Mouse (Mus musculus) v-Abl transformed pro-B cells (cell line): Measurements from ENCODE around the gene Rnf5.

Experiments
- in situ Hi-C, 2 experiments: fragments of 400-800 bp; cut with MboI; formaldehyde crosslinking; loops; one replicate each; pipeline ENCODE4 v1.15.1; 2025; ENCODE audit not compliant: unreplicated experiment in 2 of 2

Rnf5 gene

DNA sequence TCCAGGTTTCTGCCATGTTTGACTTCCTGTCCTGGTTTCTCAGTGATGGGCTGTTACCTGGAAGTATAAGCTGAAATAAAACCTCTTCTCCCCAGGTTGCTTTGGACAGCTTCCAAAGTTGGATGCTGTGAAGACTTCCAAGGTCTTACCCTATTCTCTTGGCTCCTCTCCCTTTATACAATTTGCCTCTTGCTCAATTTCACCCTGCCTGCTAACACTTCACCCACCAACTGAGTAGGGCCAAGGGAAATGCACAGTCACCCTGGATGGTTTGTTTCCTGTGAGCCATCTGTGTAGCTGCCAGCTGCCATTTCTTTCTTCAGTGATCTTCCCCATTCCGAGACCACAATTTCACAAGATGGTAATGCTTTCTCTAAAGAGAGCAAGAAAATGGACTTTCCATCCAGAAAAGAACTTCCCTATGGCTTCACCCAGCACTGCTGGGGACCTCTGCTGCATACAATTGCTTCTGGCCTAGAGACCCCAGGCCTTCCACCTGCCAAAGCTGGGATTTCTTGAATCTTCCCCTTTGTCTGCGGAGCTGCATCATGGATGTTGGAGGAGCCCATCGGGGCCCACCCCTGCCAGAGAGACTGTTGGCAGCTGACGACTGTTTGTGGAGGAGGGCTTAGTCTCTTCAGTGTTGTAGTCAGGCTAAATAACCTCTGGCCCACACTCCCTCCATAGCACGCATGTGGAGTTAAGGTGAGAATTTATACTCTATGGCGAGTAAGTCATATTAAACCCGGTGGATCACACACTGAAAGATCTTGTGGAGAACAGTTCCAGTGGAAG lies 36.2 kb upstream of the Rnf5 start:
- in situ Hi-C loops = loop anchor here (10.0 to 25.0 kb wide), 2 partner anchors 275 to 298 kb away; partner anchors contain the start of genes Neu1 (in 1 of the 2) and Slc44a4 (in 1 of the 2)

- in situ Hi-C loops = loop anchor here in 1 of 2 experiments (25.0 kb wide), 1 partner anchor 300 kb away; the partner anchor contains the start of gene Neu1
These were observed 34.0 kb upstream of the Rnf5 start for GRCm38 (mm10) chr17:34637459-34637858.

DNA sequence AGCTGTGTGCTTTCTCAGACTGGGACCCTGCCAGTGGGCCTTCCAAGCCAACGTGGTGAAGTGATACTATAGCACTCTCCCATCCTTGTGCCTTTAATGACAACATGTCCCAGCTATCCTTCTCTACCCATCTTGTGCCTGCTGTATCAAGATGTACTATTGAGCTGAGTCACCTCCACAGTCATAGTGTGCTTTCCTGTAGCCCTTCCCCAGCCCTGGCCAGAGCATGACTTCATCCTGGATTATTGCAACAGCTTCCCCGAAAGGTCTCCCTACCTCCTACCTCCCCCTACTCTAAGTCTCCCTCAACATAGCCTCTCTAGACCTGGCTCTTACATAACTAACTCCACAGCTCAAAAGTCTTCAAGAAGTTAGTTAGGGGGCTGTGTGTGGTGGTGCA lies 32.2 kb upstream of the Rnf5 start:
- in situ Hi-C loops = loop anchor here in 1 of 2 experiments (25.0 kb wide), 1 partner anchor 302 kb away; the partner anchor contains the start of gene Neu1

- in situ Hi-C loops = loop anchor here in 1 of 2 experiments (25.0 kb wide), 1 partner anchor 305 kb away; the partner anchor contains the start of gene Neu1
These were observed 28.8 kb upstream of the Rnf5 start for GRCm38 (mm10) chr17:34632261-34632691.

GRCm38 (mm10) chr17:34631647-34632046 lies 28.2 kb upstream of the Rnf5 start:
- in situ Hi-C loops = loop anchor here in 1 of 2 experiments (25.0 kb wide), 1 partner anchor 306 kb away; the partner anchor contains the start of gene Neu1

DNA sequence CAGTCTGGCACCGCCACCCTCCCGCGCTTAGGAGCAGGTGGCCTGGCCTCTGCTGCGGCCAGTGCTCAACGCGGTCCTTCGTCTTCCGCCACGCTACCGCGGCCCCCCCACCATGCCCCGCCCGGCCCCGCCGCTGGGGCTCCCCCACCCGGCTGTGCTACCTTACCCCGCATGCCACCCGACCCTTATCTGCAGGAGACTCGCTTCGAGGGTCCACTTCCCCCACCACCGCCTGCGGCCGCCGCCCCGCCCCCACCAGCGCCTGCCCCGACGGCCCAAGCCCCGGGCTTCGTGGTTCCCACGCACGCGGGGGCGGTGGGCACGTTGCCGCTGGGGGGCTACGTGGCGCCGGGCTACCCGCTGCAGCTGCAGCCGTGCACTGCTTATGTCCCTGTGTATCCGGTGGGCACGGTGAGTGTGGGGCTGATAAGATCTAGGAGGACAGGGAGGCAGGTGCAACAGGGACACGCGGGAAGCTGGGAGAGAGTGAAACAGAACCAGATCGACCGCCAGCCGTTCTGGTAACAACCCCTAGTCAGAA lies 27.3 kb upstream of the Rnf5 start:
- in situ Hi-C loops = loop anchor here in 1 of 2 experiments (25.0 kb wide), 1 partner anchor 306 kb away; the partner anchor contains the start of gene Neu1

GRCm38 (mm10) chr17:34629796-34630603 lies 26.5 kb upstream of the Rnf5 start:
- in situ Hi-C loops = loop anchor here (5.0 to 25.0 kb wide), 2 partner anchors 82 to 307 kb away; partner anchors contain the start of gene Neu1 (in 1 of the 2)

DNA sequence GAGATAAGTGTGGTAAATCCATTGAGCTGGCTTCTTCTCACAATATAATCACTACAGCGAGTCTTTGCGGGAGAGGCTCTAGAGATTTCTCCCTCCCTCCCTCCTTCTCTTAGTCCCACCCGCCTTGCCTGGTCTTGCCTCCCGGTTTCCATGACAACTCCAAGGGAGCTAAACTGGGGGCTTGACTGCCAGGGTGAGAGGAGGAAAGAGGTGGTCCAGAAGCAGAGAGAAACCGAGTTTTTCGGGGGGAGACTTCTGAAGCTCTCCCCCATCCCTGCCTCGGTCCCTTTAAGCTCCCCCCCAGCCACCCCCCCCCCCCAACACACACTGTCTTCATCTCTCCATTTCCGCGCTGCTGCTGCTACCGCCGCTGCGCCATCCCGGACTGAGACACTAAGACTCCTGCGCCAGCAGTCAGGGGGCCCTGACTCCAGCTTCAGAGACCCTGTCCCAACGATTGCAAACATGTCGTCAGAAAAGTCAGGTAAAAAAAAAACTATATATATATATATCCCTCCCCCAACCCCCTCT lies 25.8 kb upstream of the Rnf5 start, which contains the start of gene Prrt1:
Gene Prrt1 (plus strand): TSS at position 313 of the 531 bp plus-strand sequence.
- in situ Hi-C loops = loop anchor here (5.0 to 25.0 kb wide), 2 partner anchors 83 to 308 kb away; partner anchors contain the start of gene Neu1 (in 1 of the 2)

- in situ Hi-C loops = loop anchor here (5.0 to 25.0 kb wide), 2 partner anchors 84 to 309 kb away; partner anchors contain the start of gene Neu1 (in 1 of the 2)
These were observed 25.1 kb upstream of the Rnf5 start for GRCm38 (mm10) chr17:34628644-34628967.

DNA sequence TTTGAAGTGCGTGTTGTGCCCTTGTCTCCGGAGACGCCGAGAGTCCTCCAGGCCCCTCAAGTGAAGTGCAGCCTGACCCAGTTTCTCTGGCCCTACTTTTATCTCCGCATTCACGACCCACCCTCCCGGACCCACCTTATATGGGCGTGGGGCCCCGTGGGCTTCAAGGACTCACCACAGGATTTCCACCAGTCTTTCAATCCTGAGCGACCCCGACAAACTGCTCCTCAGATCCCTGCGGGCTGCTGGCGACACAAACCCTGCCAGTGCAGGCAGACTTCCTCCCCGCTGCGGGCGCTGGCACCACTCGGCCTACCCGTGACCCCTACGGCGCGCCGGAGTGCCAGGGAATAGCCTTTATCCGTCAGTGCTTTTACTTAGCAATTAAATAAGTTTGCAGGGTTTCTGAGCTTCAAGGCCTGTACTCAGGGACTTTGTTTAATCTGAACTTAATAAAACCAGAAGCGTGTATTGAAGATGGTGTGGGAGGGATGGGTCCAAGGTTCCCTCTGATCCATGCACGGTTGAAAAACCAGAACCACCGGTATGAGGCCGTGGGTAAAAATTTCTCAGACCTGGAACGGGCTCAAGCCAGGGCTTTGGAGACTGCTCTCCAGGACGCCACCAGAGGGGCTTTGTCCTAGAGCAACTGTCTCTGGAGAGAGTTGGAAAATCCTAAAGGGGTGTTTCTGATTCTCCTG lies 24.6 kb upstream of the Rnf5 start, which contains the start of gene Ppt2:
Gene Ppt2 (minus strand): TSS at position 568 of the 701 bp plus-strand sequence.
- in situ Hi-C loops = loop anchor here (5.0 to 25.0 kb wide), 2 partner anchors 84 to 309 kb away; partner anchors contain the start of gene Neu1 (in 1 of the 2)

- in situ Hi-C loops = loop anchor here (5.0 to 25.0 kb wide), 2 partner anchors 85 to 310 kb away; partner anchors contain the start of gene Neu1 (in 1 of the 2)
These were observed 23.8 kb upstream of the Rnf5 start for GRCm38 (mm10) chr17:34627093-34627942.

DNA sequence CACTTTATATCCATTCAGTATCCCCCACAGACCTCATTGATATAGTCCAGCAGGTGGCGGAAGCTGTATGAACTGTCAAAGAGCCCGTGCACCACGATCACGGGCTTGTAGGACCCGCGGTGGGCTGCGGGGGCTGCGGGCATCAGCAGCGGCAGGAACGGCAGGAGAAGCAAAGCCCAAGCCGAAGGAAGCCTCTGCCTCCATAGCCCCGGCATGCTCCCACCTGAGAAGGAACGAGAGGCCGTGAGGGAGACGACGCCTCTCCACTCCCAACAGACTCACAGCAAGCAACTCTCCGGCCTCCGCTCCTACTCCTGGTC lies 23.2 kb upstream of the Rnf5 start:
- in situ Hi-C loops = loop anchor here (5.0 to 25.0 kb wide), 2 partner anchors 86 to 311 kb away; partner anchors contain the start of gene Neu1 (in 1 of the 2)

DNA sequence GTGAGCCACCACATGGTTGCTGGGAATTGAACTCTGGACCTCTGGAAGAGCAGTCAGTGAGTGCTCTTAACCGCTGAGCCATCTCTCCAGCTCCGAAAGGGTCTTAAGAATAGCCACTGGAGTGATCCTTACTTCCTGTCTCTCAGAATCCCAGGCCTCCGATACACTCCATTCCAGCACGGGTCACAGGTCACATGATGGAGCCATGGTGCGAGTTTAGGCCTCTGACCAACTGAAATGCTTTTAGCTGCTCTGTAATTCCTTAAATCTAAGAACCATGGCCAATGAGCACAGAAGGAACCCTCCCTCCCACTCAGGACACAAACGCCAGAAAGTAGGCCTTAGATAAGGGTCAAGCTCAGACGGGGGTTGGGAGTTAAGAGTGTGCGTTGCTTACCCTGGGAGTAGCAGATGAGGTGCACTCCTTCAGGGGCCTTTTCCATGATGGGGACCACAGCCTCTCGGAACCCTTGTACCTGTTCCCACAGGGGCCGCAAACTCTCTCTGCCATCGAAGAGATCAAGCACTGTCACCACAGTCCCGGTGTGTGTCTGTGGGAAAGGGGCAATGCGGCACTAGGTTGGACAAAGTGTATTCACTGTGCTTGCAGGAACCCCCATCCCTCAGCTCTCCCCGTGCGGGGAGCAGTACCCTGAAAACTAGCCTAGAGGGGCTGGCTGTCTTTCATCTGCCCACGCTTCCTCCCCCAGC lies 22.7 kb upstream of the Rnf5 start:
- in situ Hi-C loops = loop anchor here (5.0 to 25.0 kb wide), 2 partner anchors 86 to 311 kb away; partner anchors contain the start of gene Neu1 (in 1 of the 2)

- in situ Hi-C loops = loop anchor here (5.0 to 25.0 kb wide), 2 partner anchors 87 to 312 kb away; partner anchors contain the start of gene Neu1 (in 1 of the 2)
These were observed 21.5 kb upstream of the Rnf5 start for GRCm38 (mm10) chr17:34624981-34625380.

DNA sequence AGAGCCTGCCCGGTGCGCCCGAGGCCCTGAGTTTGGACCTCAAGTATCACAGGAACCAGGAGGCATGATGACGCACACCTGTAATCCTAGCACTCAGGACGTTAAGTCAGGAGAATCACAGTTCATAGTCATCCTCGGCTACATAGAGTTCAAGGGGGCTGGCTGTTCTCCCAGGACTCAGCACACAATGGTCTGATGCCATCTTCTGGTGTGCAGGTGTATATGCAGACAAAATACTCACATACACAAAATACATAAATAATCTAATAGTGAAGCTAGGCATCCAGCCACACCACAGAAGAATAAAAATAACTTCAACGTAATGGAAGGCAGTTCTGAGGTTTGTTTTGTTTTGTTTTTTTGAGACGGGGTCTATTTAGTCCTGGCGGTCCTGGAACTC lies 19.7 kb upstream of the Rnf5 start:
- in situ Hi-C loops = no loop called here

DNA sequence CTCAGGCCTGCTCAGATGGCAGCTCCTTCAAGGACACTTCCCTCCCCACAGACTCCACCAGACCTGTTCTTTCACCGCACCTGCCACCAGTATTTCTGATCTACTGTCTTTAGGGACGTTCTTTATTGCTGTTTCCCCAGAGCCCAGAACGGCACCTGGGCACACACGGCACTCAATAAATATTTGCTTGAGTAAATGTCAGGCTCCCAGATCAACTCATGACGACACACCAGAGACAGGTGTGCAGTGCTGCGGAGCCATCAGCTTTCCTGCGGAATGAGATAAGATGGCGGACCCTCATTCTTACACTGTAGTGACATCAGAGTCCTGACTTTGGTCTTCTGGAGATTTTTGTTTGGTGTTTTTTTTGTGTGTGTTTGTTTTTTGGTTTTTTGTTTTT lies 17.5 kb upstream of the Rnf5 start:
- in situ Hi-C loops = no loop called here

- in situ Hi-C loops = loop anchor here (5.0 kb wide), 2 partner anchors 52 to 177 kb away; no protein-coding TSS in a partner anchor
These were observed 15.5 kb upstream of the Rnf5 start for GRCm38 (mm10) chr17:34618999-34619398.
